Mouse (Mus musculus) adrenal gland (tissue): ENCODE data around the gene Plcxd1.
"Not testable (repeated sequence)": the region's sequence is repeated elsewhere in the genome, so short reads cannot be mapped to it uniquely, and the experiment has no call there.

ENCODE experiments used
- intact Hi-C: fragments of 180-260 bp; cut with DNase I; formaldehyde crosslinking; loops from one replicate; pipeline ENCODE4 v1.15.1; 2025
- long read RNA-seq, 2 experiments: library from polyadenylated mRNA; unstranded; transcript quantifications; one replicate each; pipeline ENCODE4 v2.0.0; 2020; ENCODE audit warnings: borderline replicate concordance in 1 of 2; ENCODE audit not compliant: insufficient replicate concordance in 1 of 2

The Plcxd1 gene
- long read RNA-seq, experiment 1 = 0 reads
- long read RNA-seq, experiment 2 = 0 reads

- intact Hi-C loops = no loop called here
Measured at GRCm38 (mm10) chr5:110099656-110100580, at the start of gene Plcxd1. Gene Plcxd1, plus strand, starts transcription at chr5:110099969.

GRCm38 (mm10) chr5:110057637-110058408 is 41.9 kb upstream of the Plcxd1 start:
- intact Hi-C loops = loop anchor here (5.0 kb wide), 1 partner anchor 34 kb away; the partner anchor contains the start of gene Gm35315

- intact Hi-C loops = not testable (repeated sequence)
Measured at GRCm38 (mm10) chr5:110072413-110072812, 27.4 kb upstream of the Plcxd1 start, which contains the start of gene Gm17655. Gene Gm17655, minus strand, starts transcription at chr5:110072513.

GRCm38 (mm10) chr5:110082961-110083360 is 16.8 kb upstream of the Plcxd1 start:
- intact Hi-C loops = no loop called here

- intact Hi-C loops = no loop called here
Measured at GRCm38 (mm10) chr5:110086161-110086866, 13.5 kb upstream of the Plcxd1 start.

- intact Hi-C loops = loop anchor here (5.0 kb wide), 1 partner anchor 34 kb away; no protein-coding TSS in a partner anchor
Measured at GRCm38 (mm10) chr5:110091546-110091945, 8.2 kb upstream of the Plcxd1 start.

- intact Hi-C loops = loop anchor here (5.0 kb wide), 1 partner anchor 37 kb away; no protein-coding TSS in a partner anchor
Measured at GRCm38 (mm10) chr5:110094030-110094846, 5.5 kb upstream of the Plcxd1 start, which contains the start of gene Gm35315. Gene Gm35315, minus strand, starts transcription at chr5:110094420.

GRCm38 (mm10) chr5:110094847-110095213 is 4.9 kb upstream of the Plcxd1 start:
- intact Hi-C loops = loop anchor here (5.0 kb wide), 1 partner anchor 38 kb away; no protein-coding TSS in a partner anchor

GRCm38 (mm10) chr5:110098991-110099477 is 735 bp upstream of the Plcxd1 start:
- intact Hi-C loops = no loop called here

GRCm38 (mm10) chr5:110100921-110101631 is 1.3 kb downstream of the Plcxd1 start:
- intact Hi-C loops = no loop called here

GRCm38 (mm10) chr5:110101716-110102347 is 2.1 kb downstream of the Plcxd1 start:
- intact Hi-C loops = no loop called here

GRCm38 (mm10) chr5:110102429-110102828 is 2.7 kb downstream of the Plcxd1 start:
- intact Hi-C loops = no loop called here

- intact Hi-C loops = no loop called here
Measured at GRCm38 (mm10) chr5:110102853-110103625, 3.3 kb downstream of the Plcxd1 start.

GRCm38 (mm10) chr5:110103901-110104615 is 4.3 kb downstream of the Plcxd1 start:
- intact Hi-C loops = no loop called here

- intact Hi-C loops = no loop called here
Measured at GRCm38 (mm10) chr5:110104616-110105380, 5.0 kb downstream of the Plcxd1 start.

- intact Hi-C loops = no loop called here
Measured at GRCm38 (mm10) chr5:110106140-110106871, 6.5 kb downstream of the Plcxd1 start.
